In the genomic region with DNA sequence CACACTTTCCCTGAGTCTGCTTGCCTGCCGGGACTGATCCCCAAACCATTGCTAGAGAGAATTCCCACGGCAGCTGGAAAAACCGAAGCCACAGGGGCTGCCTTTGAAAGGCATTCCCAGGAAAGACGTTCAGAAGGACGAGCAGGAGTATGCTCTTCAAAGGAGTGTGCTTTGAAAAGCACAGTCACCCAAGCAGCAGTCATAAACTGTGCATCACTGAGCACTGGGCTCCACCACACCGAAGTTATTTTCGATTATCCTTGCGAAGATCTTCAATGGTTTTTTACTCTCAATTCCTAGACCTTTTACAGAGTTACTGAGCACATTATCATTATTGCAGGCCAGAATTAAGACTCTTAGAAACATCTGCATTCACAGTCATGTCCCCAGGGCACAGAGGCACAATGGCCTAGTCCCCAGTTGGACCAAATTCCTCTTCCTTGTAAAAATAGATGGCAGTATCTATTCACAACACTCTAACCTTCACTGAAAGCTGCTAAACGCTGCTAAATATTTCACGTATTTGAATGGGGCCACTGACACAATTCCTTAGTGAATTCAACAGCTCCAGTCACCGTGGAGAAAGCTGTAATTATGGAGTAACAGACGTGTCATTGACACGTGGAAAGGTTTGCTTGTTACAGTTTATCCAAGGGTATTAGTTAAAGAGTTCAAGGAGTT, we compare ENCODE assay signal across 16 mouse cellular contexts. TPM values are rescaled to one million over a fixed set of nuclear protein-coding genes. Genes with fewer than 3 reads are reported as not detected.
DNase-seq lines count a peak whose midpoint lies in the region; ATAC-seq and TF ChIP-seq lines count a peak whose summit lies in the region.
"Had no signal": no experiment of that assay in that cellular context is flagged by ENCODE, and none has a peak within 500 bp of the region (broad histone marks: within the 10 kb centered on the region; RNA-seq: fewer than 3 reads in every experiment).

No protein-coding gene starts in this region.

- H3K4me2 ChIP-seq in embryonic facial prominence, embryonic 11.5 days (ENCODE audit: low read depth, low read length), result no peak overlapping the region
- H3K4me2 ChIP-seq in heart, embryonic 12.5 days, result no peak overlapping the region
- no peak overlapping the region for H3K4me2 ChIP-seq in midbrain, postnatal 0 days (ENCODE audit: low read depth, low read length, poor library complexity, severe bottlenecking)
- no peak overlapping the region for H3K4me2 ChIP-seq in embryonic facial prominence, embryonic 14.5 days (ENCODE audit: low read depth, low read length)
- H3K4me2 ChIP-seq: hindbrain, embryonic 15.5 days; midbrain, embryonic 12.5 days had no signal

- intact Hi-C loops in heart, postnatal 36 days (cut with DNase I), result no loop called here

- no peaks in the 10 kb centered on the region for H3K4me1 ChIP-seq in embryonic facial prominence, embryonic 11.5 days (ENCODE audit: control insufficient read depth, insufficient read depth, low read length)
- H3K4me1 ChIP-seq in embryonic facial prominence, embryonic 10.5 days, result peaks cover 13% of the 10 kb centered on the region; the same call in 1 of the 2 replicates
- H3K4me1 ChIP-seq in heart, embryonic 12.5 days (replicated peaks), result peaks cover 58% of the 10 kb centered on the region
- H3K4me1 ChIP-seq in midbrain, embryonic 10.5 days, result peaks cover 21% of the 10 kb centered on the region
- no peaks in the 10 kb centered on the region for H3K4me1 ChIP-seq in midbrain, postnatal 0 days (ENCODE audit: insufficient read depth, low read length)
- H3K4me1 ChIP-seq in embryonic facial prominence, embryonic 14.5 days (ENCODE audit: control insufficient read depth, insufficient read depth, low read length), result no peaks in the 10 kb centered on the region

- TF ChIP-seq CTCF in midbrain, postnatal 0 days (IDR thresholded peaks at IDR 0.05), result no peak

- no peak for ATAC-seq in embryonic facial prominence, embryonic 11.5 days (replicated peaks; ENCODE audit: insufficient number of reproducible peaks, low FRiP score, low TSS enrichment, low read depth)
- ATAC-seq in heart, embryonic 12.5 days (ENCODE audit: insufficient number of reproducible peaks, low FRiP score), result no peak
- no peak for ATAC-seq in midbrain, postnatal 0 days (ENCODE audit: low FRiP score)
- ATAC-seq in embryonic facial prominence, embryonic 14.5 days (ENCODE audit: low read depth), result no peak
- no peak for ATAC-seq in megakaryocyte-erythroid progenitor cell, adult 5-6 weeks (replicated peaks; ENCODE audit: low FRiP score, low TSS enrichment, poor library complexity, severe bottlenecking)
- ATAC-seq: activated CD4-positive, CD25-positive, alpha-beta regulatory T cell, adult 4 months; intestine, embryonic 16.5 days had no signal

- no peak overlapping the region for H3K9ac ChIP-seq in embryonic facial prominence, embryonic 11.5 days (replicated peaks; ENCODE audit: low read length)
- H3K9ac ChIP-seq in heart, embryonic 12.5 days, result no peak overlapping the region
- H3K9ac ChIP-seq in midbrain, postnatal 0 days (replicated peaks; ENCODE audit: low read length, poor library complexity, severe bottlenecking), result no peak overlapping the region
- no peak overlapping the region for H3K9ac ChIP-seq in embryonic facial prominence, embryonic 14.5 days (ENCODE audit: low read depth, low read length)
- H3K9ac ChIP-seq: hindbrain, embryonic 15.5 days; midbrain, embryonic 12.5 days had no signal

- DNase-seq in embryonic facial prominence, embryonic 11.5 days (ENCODE audit: low spot score), result peak; percentile 7
- DNase-seq in embryonic facial prominence, embryonic 10.5 days (ENCODE audit: low spot score), result no peak
- no peak for DNase-seq in heart, postnatal 36 days
- no peak for DNase-seq in midbrain, embryonic 10.5 days (ENCODE audit: low spot score)
- DNase-seq in midbrain, postnatal 0 days (ENCODE audit: low spot score), result no peak
- DNase-seq in embryonic facial prominence, embryonic 14.5 days (ENCODE audit: low spot score), result peak; percentile 10
- DNase-seq: adrenal gland, postnatal 14 days; cerebellum, adult 18-20 months; thymus, postnatal 14 days had no signal

- no peak overlapping the region for H3K4me3 ChIP-seq in embryonic facial prominence, embryonic 11.5 days (ENCODE audit: low read depth, low read length)
- H3K4me3 ChIP-seq in embryonic facial prominence, embryonic 10.5 days, result no peak overlapping the region
- H3K4me3 ChIP-seq in heart, embryonic 12.5 days, result no peak overlapping the region
- H3K4me3 ChIP-seq in midbrain, embryonic 10.5 days, result no peak overlapping the region
- H3K4me3 ChIP-seq in midbrain, postnatal 0 days (ENCODE audit: low read depth, low read length), result no peak overlapping the region
- H3K4me3 ChIP-seq in embryonic facial prominence, embryonic 14.5 days (ENCODE audit: low read depth, low read length), result no peak overlapping the region
- H3K4me3 ChIP-seq: hindbrain, embryonic 15.5 days; layer of hippocampus, adult 2 months; midbrain, embryonic 12.5 days had no signal

- 41% methylated on average over 13 of the region's 13 CpGs for WGBS in embryonic facial prominence, embryonic 11.5 days
- WGBS in embryonic facial prominence, embryonic 10.5 days, result 46% methylated on average over 13 of the region's 13 CpGs
- WGBS in heart, embryonic 12.5 days, result 58% methylated on average over 13 of the region's 13 CpGs
- WGBS in midbrain, embryonic 10.5 days, result 53% methylated on average over 13 of the region's 13 CpGs
- WGBS in midbrain, postnatal 0 days, result 18% methylated on average over 13 of the region's 13 CpGs
- WGBS in embryonic facial prominence, embryonic 14.5 days, result 35% methylated on average over 13 of the region's 13 CpGs

- no peaks in the 10 kb centered on the region for H3K9me3 ChIP-seq in embryonic facial prominence, embryonic 11.5 days (replicated peaks; ENCODE audit: control insufficient read depth, low read length)
- no peaks in the 10 kb centered on the region for H3K9me3 ChIP-seq in embryonic facial prominence, embryonic 10.5 days
- H3K9me3 ChIP-seq in heart, embryonic 12.5 days (replicated peaks), result no peaks in the 10 kb centered on the region
- H3K9me3 ChIP-seq in midbrain, embryonic 10.5 days (replicated peaks), result no peaks in the 10 kb centered on the region
- no peaks in the 10 kb centered on the region for H3K9me3 ChIP-seq in midbrain, postnatal 0 days (ENCODE audit: low read length)
- no peaks in the 10 kb centered on the region for H3K9me3 ChIP-seq in embryonic facial prominence, embryonic 14.5 days (ENCODE audit: control insufficient read depth, low read length)
- H3K9me3 ChIP-seq: hindbrain, embryonic 15.5 days; midbrain, embryonic 12.5 days had no signal

- no peaks in the 10 kb centered on the region for H3K27me3 ChIP-seq in embryonic facial prominence, embryonic 11.5 days (ENCODE audit: control insufficient read depth, insufficient read depth, low read length)
- H3K27me3 ChIP-seq in embryonic facial prominence, embryonic 10.5 days (replicated peaks; ENCODE audit: low read depth, poor library complexity, severe bottlenecking), result no peaks in the 10 kb centered on the region
- H3K27me3 ChIP-seq in heart, embryonic 12.5 days (replicated peaks), result no peaks in the 10 kb centered on the region
- H3K27me3 ChIP-seq in midbrain, embryonic 10.5 days (ENCODE audit: low read depth, poor library complexity, severe bottlenecking), result no peaks in the 10 kb centered on the region
- no peaks in the 10 kb centered on the region for H3K27me3 ChIP-seq in midbrain, postnatal 0 days (ENCODE audit: insufficient read depth, low read length)
- no peaks in the 10 kb centered on the region for H3K27me3 ChIP-seq in embryonic facial prominence, embryonic 14.5 days (replicated peaks; ENCODE audit: control insufficient read depth, insufficient read depth, low read length)
- H3K27me3 ChIP-seq: hindbrain, embryonic 15.5 days had no signal

- H3K36me3 ChIP-seq in embryonic facial prominence, embryonic 11.5 days (replicated peaks; ENCODE audit: control insufficient read depth, insufficient read depth, low read depth, low read length), result no peaks in the 10 kb centered on the region
- no peaks in the 10 kb centered on the region for H3K36me3 ChIP-seq in embryonic facial prominence, embryonic 10.5 days (replicated peaks)
- no peaks in the 10 kb centered on the region for H3K36me3 ChIP-seq in heart, embryonic 12.5 days
- H3K36me3 ChIP-seq in midbrain, embryonic 10.5 days, result no peaks in the 10 kb centered on the region
- H3K36me3 ChIP-seq in midbrain, postnatal 0 days (ENCODE audit: insufficient read depth, low read length), result no peaks in the 10 kb centered on the region
- H3K36me3 ChIP-seq in embryonic facial prominence, embryonic 14.5 days (ENCODE audit: control insufficient read depth, insufficient read depth, low read length), result no peaks in the 10 kb centered on the region
- H3K36me3 ChIP-seq: hindbrain, embryonic 15.5 days; midbrain, embryonic 12.5 days had no signal

- no peak overlapping the region for H3K27ac ChIP-seq in embryonic facial prominence, embryonic 11.5 days (replicated peaks; ENCODE audit: low read depth, low read length)
- no peak overlapping the region for H3K27ac ChIP-seq in embryonic facial prominence, embryonic 10.5 days (replicated peaks)
- peak overlapping the region; percentile 47; the same call in 1 of the 2 replicates for H3K27ac ChIP-seq in heart, embryonic 12.5 days (ENCODE audit: poor library complexity, severe bottlenecking)
- H3K27ac ChIP-seq in midbrain, embryonic 10.5 days (replicated peaks), result peak overlapping the region; percentile 59; the same call in 1 of the 2 replicates
- no peak overlapping the region for H3K27ac ChIP-seq in midbrain, postnatal 0 days (ENCODE audit: low read depth, low read length)
- H3K27ac ChIP-seq in embryonic facial prominence, embryonic 14.5 days (replicated peaks; ENCODE audit: low read depth, low read length), result no peak overlapping the region
- H3K27ac ChIP-seq: hindbrain, embryonic 15.5 days; layer of hippocampus, adult 2 months; midbrain, embryonic 12.5 days had no signal

RNA-seq across cellular contexts. Expression of gene Fam122a, which starts 31.1 kb away (rescaled TPM):
- 42.2 and 43.8 TPM in 2 replicates for polyA plus RNA-seq in embryonic facial prominence, embryonic 11.5 days (2014; fragmentation: Nextera tagmentation; extraction: Ambion mirVana)
- polyA plus RNA-seq in embryonic facial prominence, embryonic 10.5 days (2016; fragmentation: Nextera tagmentation; extraction: Ambion mirVana), result 43.4 and 46.2 TPM in 2 replicates
- polyA plus RNA-seq in heart, embryonic 12.5 days (2016; fragmentation: Nextera tagmentation; extraction: Ambion mirVana), result 53.4 and 56.1 TPM in 2 replicates
- 10 to 100 TPM; 22.2 to 22.7 TPM for total RNA-seq in heart, postnatal 36 days (2021)
- 48.6 and 49.8 TPM in 2 replicates for polyA plus RNA-seq in midbrain, embryonic 10.5 days (2016; fragmentation: Nextera tagmentation; extraction: Ambion mirVana)
- 19.7 and 30.4 TPM in 2 replicates for total RNA-seq in midbrain, postnatal 0 days (2014; rRNA removed)
- 55.2 and 61.4 TPM in 2 replicates for polyA plus RNA-seq in midbrain, postnatal 0 days (2015; fragmentation: Nextera tagmentation; extraction: Ambion mirVana)
- polyA plus RNA-seq in embryonic facial prominence, embryonic 14.5 days (2014; fragmentation: Nextera tagmentation; extraction: Ambion mirVana), result 51.5 and 54.0 TPM in 2 replicates
- 38.7 and 54.7 TPM in 2 replicates for total RNA-seq in megakaryocyte-erythroid progenitor cell, adult 5-6 weeks (2014; fragmentation: Nextera tagmentation)
- 5.6 and 7.7 TPM in 2 replicates for total RNA-seq in megakaryocyte-erythroid progenitor cell, adult 5-6 weeks (2017)

RNA-seq across cellular contexts. Expression of gene Pip5k1b, which starts 47.4 kb away (rescaled TPM):
- polyA plus RNA-seq in embryonic facial prominence, embryonic 11.5 days (2014; fragmentation: Nextera tagmentation; extraction: Ambion mirVana), result 1.6 and 2.1 TPM in 2 replicates
- polyA plus RNA-seq in embryonic facial prominence, embryonic 10.5 days (2016; fragmentation: Nextera tagmentation; extraction: Ambion mirVana), result 1.1 and 1.2 TPM in 2 replicates
- 8.6 and 9.4 TPM in 2 replicates for polyA plus RNA-seq in heart, embryonic 12.5 days (2016; fragmentation: Nextera tagmentation; extraction: Ambion mirVana)
- 10 to 100 TPM; 22.1 to 27.5 TPM for total RNA-seq in heart, postnatal 36 days (2021)
- 2.4 TPM in 2 replicates for polyA plus RNA-seq in midbrain, embryonic 10.5 days (2016; fragmentation: Nextera tagmentation; extraction: Ambion mirVana)
- 1.9 and 3.0 TPM in 2 replicates for total RNA-seq in midbrain, postnatal 0 days (2014; rRNA removed)
- polyA plus RNA-seq in midbrain, postnatal 0 days (2015; fragmentation: Nextera tagmentation; extraction: Ambion mirVana), result 0.80 and 0.86 TPM in 2 replicates
- 0.89 and 1.6 TPM in 2 replicates for polyA plus RNA-seq in embryonic facial prominence, embryonic 14.5 days (2014; fragmentation: Nextera tagmentation; extraction: Ambion mirVana)
- 20.8 and 25.4 TPM in 2 replicates for total RNA-seq in megakaryocyte-erythroid progenitor cell, adult 5-6 weeks (2014; fragmentation: Nextera tagmentation)
- 8.4 and 10.6 TPM in 2 replicates for total RNA-seq in megakaryocyte-erythroid progenitor cell, adult 5-6 weeks (2017)

Comparison
In these comparisons a context has a peak if more than half of its experiments do, and no peak if none do; other contexts are left out.
1. DNase-seq: peak in embryonic facial prominence, embryonic 11.5 days (single experiment) and embryonic facial prominence, embryonic 14.5 days (single experiment); none in embryonic facial prominence, embryonic 10.5 days (single experiment), heart, postnatal 36 days (0 of 2), midbrain, embryonic 10.5 days (single experiment) and midbrain, postnatal 0 days (single experiment).
2. H3K27ac ChIP-seq: peak in heart, embryonic 12.5 days (single experiment) and midbrain, embryonic 10.5 days (single experiment); none in embryonic facial prominence, embryonic 11.5 days (single experiment), embryonic facial prominence, embryonic 10.5 days (single experiment), midbrain, postnatal 0 days (single experiment) and embryonic facial prominence, embryonic 14.5 days (single experiment).